Mouse (Mus musculus) stomach, postnatal 0 days (tissue): Measurements from ENCODE around the gene Ccdc9b.

ENCODE experiments used
- CTCF ChIP-seq: IDR thresholded peaks from 2 replicates; pipeline ENCODE4 v1.5.1; 2016; ENCODE audit warnings: antibody characterized with exemption, low read depth, mild to moderate bottlenecking, moderate library complexity
- EP300 ChIP-seq: optimal IDR thresholded peaks from 2 replicates; pipeline ENCODE3; 2016; ENCODE audit warnings: antibody characterized with exemption

- TF ChIP-seq CTCF: no peak
- TF ChIP-seq EP300: no peak
Measured at GRCm38 (mm10) chr2:118805137-118805536, 42.7 kb upstream of the Ccdc9b start.
